Mouse (Mus musculus): ENCODE measurements around the gene St3gal5.

Gene St3gal5

DNA sequence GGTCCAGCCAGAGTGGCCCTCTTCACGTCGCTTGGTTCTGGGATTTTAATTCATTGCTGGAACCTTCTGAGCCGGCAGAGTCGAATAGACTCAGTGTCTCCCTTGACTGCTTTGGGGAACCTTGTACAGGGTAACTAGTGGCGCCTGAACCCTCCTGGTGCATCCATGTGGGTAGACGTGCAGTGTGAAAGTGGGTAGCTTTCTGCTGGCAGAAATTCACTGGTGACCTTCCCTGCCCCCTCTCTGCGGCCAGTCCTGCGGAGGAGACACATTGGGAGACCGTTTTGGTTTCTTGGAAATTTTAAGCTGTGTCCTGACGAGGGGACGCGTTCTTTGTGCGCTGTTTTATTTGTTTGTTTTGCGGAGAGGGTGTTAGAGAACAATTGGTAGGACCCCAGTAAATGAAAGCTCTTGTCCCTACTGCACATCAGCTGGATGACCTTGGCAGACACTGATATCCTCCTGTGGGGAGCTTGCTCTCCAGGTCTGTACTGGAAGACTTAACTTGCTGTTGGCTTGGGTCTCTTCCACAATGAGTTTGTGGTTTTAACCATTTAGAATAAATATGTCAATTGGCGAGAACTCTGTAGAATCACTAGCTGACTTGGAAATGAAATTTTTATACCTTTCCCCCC lies 746 bp downstream of the St3gal5 start:
- peak; percentile 14 for DNase-seq (ENCODE audit: low read depth, low spot score)

DNA sequence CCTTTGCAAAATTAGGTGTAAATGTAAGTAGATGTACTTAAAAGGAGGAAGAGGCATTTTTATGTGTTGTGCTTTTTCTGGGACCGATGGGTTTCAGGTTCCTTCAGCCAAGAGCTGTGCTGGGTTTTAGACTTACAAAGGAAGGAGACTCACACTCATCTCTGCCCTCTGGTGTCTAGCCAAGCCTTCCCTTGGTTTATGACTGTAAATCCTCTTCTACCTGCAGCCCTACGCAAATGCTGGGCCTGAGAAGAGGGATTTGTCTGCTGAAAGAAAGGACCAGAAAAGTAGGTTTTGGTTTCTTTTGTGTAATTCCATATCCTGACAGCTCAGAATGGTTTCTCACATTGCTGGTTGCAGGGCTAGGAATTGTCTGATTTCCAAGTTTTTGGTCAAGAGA lies 1.3 kb downstream of the St3gal5 start:
- peak; percentile 55 for DNase-seq (ENCODE audit: low read depth, low spot score)

DNA sequence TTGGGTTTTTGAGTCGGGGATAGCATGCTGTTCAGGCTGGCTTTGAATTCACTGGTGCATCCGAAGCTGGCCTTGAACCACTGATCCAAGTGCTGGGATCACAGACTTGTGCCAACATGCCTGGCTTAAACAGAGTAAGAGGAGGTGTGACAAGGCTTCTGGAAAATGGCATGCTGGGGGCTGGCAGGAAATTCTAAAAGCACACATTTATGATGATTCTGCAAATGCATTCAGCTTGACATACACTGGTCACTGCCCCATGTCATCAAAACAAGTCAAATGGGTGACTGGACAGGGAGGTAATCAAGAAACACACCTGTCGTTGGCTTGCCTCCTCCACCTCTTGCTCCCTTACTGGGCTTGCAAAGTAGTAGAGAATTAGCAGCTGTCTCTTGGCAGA lies 1.9 kb downstream of the St3gal5 start:
- DNase-seq (ENCODE audit: low read depth, low spot score) = no peak

DNA sequence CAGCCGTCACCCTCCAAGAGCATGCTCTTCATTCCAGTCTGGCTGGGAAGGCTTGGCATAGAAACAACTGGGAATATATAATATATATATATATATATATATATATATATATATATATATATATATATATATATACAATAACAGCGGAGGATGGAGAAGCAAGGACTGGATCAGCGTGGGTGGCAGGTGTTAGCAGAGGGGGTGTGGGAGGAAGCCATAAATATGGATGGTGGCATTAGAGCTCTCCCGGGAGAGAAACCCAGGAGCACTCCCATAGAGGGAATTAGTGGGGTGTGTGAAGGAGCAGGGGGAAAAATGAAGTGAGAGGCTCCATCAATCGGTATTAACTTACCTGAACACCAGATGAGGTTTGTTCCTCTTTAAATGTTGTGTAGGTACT lies 2.8 kb downstream of the St3gal5 start:
- no peak for DNase-seq (ENCODE audit: low read depth, low spot score)

DNA sequence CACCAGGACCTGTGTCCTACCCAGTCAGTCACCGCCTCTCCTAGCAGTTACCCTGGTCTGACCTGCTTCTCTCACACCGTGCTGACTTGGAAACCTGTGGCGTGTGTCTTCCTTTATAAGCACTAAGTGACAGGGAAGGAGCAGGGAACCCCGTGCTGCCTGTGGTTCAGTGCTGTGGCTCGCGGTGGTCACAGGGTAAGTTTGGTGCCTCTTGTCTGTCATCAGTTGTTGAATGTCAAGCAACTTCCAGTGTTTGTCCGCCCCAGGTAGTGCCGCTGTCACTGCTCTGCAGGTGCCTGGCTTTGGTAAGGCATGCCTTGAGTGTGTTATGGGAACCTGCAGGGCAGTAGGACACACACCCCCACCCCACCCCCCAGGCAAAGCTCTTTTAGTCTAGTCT lies 3.5 kb downstream of the St3gal5 start:
- DNase-seq (ENCODE audit: low read depth, low spot score) = no peak

DNA sequence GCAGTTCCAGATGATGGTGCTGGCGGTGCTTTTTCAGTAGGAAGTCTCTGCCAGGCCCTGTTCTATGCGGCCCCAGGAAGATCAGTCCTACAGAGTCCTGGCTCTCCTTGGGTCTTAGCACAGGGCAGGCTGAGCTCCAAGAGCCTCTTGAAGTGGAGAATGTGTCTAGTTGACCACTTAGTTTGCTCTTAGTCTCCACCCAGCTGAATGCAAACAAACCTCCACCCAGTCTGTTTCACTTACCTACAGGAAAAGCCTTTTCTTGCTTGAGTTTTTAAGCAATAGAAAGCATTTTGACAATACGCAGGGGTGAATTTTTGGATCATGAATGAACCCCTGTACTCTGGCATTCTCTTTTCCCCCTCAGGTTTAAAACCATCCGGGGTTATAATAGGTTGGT lies 4.0 kb downstream of the St3gal5 start:
- no peak for DNase-seq (ENCODE audit: low read depth, low spot score)

DNA sequence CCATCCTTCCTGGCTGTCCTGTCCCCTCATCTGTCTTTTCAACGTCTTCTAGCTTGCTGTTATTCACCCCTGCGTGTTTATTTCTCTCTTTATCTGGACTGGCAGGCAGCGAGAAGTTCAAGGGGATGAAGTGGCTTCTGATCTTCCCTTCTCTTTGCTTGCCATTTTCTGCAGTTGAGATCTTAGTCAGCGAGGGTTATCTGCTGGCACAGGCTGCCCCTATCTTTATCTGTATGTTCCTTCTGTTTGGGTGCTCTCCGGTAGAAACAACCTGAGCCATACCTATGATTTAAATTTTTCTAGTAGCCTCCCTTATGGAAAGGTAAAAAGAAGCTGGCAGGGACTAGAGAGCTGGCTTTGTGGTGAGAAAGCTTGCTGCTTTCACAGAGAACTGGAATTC lies 4.7 kb downstream of the St3gal5 start:
- DNase-seq (ENCODE audit: low read depth, low spot score) = no peak

DNA sequence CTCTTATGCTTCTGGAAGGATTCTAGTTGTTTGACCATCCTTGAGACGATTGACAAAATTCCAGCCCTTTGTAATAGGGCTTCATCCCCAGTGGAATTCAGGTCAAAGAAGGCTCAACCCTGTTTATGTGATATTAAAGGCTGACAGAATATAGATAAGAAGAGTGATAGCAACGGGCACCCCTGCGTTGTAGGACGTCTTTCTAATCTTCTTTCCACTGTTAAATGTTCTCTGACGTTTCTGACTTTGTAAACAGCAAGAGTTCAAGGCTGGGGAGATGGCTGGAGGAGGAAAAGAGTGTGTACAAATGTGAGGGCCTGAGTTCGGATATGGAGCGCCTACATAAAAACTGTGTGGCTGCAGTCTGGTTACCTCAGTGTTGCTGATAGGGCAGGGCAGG lies 7.1 kb downstream of the St3gal5 start:
- no peak for DNase-seq (ENCODE audit: low read depth, low spot score)

DNA sequence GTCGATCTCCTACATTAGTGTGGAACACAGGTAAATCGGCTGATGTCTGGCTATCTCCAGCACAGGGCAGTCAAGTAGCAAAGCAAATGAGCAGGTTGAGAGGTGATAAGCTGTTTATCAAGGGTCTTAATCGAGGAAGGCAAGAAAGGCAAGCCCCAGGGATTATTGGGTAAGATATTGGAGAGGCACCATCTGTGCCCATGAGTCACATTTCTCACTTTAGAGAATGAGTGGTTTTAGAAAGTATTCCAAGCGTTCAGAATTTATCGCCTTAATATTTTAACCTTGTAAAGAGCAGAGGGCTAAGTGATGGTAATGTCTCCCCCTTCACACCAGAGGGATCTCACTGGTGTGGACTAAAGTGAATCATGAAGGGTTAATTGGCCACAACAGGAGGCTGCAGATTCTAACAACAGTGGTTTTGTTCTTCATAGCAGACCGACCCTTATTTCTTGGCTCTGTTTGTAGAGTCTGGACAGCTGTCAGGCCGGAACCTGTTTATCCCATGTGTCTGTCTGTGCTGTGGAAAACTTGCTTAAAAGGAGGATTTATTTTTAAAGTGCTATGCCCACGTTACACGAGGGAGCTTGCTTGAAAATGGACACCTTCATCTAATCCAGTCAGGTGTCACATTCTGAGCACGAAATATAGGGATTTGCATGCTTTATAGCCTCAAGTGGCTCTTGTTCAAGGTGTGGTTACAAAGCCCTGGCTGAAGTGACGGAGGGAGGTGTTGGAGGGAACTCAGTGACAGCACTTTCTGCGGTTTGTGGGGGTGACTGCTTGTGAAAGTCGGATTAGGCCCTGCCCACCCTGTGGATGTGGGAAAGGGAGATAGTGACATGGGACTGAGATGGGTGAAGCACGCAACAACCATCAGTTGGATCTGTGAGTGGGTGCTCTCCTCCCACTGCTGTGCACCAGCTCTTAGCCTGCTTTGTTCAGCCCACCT lies 11.8 kb downstream of the St3gal5 start:
- DNase-seq (ENCODE audit: low read depth, low spot score) = no peak

DNA sequence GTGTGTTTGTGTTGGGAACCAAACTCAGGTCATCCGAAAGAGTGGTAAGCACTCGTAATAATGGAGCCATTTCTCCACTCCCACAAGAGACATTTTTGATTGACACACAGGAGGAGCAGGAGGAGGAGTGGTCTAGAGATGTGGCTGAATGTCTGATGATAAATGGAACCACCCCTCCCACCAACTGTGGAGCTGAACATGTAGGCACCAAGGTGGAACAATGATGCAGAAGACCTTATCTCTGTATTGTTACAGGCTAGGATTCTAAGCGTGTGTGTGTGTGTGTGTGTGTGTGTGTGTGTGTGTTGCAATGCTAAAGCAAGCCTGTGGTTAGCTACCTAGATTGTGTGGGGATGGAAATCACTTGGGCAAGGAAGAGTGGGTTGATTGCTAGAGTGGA lies 13.2 kb downstream of the St3gal5 start:
- DNase-seq (ENCODE audit: low read depth, low spot score) = no peak

DNA sequence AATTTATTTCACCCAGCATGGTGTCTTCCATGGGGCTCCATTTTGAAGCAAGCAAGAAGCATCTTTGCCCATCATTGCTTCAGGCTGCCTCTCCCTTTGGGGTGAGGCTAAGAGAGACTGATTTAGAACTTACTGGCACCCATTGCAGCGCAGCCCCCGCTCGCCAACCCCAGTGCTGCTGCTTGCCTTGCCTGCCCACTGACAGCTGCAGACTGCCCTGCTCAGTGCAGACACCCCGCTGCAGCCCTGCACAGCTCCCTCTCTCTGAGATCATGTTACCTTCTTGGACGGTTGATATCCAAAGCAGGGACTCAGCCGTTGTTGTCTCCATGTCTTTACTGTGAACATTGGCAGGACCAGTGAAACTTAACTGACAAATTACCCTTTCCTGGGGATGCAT lies 15.2 kb downstream of the St3gal5 start:
- no peak for DNase-seq (ENCODE audit: low read depth, low spot score)

DNA sequence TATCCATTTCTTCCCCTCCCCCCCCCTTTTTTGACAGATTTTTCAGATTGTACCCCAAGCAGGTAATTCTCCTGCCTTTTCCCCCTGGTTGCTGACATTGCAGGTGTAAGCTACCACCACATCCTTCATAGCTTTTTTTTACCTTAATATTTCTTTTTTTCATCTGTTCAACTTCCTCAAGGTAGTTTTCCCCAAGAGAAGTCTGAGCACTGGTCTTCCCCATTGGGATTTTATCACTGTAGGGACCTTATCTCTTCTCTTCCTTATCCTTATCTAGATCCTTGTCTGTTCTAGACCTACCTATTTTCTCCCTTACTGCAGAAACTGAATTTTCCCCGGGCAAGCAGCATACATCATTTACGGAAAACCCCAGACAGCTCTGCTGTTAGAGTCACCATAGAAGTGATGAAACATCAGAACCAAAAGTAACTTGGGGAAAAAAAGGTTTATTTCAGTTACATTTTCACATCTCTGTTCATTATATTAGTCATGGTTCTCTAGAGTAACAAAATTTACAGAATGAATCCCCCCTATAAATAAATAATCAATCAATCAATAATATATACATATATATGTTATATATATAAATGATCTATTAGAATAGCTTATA lies 15.8 kb downstream of the St3gal5 start:
- no peak for DNase-seq (ENCODE audit: low read depth, low spot score)

DNA sequence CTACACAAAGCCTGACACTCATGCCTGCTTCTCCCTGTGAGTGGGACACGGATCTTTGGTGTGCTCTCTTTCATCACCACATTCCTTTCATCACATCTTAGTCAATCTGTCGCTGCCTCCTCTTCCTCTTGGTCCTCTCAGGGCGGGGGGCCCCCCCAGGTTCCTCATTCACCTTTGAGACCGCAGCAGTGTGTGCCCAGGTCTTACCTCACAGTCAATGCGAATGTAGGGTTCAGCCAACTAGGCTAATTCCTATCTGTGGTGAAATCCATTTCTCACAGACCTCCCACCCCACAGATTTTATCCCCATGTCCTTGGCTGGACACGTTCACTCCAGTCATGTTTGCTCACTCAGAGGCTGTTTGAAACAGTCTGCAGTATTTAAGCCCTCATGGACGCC lies 17.5 kb downstream of the St3gal5 start:
- DNase-seq (ENCODE audit: low read depth, low spot score) = no peak

DNA sequence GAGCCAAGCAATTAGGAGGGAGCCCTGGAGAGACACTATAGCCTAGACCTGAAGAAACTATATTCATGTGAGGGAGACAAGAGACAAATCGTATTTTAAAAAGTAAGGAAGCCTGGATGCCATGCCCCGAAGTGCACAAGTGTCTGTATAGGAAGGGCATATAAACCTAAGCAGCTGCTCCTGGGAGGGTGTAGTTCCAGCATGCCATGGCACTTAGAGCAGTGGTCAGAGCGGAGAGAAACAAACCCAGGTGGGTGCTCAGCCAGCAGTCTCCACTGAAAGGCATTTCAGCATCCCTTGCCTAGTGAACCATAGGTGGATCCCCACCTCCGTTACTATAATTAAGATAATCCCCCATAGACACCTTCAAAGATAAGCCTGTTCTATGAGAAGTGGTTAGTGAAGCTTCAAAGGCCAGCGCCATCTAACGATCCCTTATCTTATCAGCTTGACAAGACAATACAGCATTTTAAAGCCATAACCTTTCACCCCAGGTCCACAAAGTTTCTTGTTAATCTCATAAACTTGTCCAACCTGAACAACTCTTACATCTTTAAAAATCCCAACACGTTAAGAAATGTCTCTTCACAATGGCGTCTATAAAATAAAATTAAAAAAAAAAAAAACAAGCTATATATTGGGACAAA lies 20.1 kb downstream of the St3gal5 start:
- DNase-seq (ENCODE audit: low read depth, low spot score) = no peak

DNA sequence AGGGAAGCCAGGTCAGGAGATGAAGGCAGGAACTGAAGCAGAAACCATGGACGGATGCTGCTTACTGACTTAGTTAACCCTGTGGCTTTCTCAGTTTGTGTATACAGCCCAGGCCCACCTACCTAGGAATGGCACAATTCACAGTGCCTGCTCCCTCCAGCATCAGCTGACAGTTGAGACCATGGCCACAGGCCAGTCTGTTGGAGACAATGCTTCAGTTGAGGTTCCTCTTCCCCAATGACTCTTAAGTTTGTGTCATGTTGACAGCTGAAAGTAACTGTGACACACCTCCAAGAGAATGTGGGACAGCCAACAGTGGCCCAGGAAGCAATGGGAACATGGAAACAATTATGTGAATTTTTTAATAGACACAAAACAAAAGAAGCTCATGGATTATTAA lies 22.5 kb downstream of the St3gal5 start:
- DNase-seq (ENCODE audit: low read depth, low spot score) = no peak

DNA sequence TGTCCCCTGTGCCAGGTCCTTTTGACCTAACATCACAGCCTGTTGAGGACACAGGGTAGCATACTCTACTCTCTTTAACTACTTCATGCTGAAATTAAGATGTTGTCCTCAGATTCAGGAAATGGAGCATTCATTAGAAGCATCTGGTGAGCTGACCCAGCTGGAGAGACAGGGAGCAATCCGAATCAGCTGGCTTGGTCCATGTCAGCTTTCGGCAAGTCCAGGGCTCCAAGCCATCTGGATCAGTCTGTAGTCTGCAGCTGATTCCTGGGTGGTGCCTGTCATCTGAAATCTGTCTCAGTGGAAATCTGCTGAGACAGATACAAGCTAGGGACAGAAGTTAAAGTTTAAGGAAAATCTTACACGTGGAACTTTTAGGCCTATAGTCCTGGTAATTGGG lies 23.9 kb downstream of the St3gal5 start:
- no peak for DNase-seq (ENCODE audit: low read depth, low spot score)

DNA sequence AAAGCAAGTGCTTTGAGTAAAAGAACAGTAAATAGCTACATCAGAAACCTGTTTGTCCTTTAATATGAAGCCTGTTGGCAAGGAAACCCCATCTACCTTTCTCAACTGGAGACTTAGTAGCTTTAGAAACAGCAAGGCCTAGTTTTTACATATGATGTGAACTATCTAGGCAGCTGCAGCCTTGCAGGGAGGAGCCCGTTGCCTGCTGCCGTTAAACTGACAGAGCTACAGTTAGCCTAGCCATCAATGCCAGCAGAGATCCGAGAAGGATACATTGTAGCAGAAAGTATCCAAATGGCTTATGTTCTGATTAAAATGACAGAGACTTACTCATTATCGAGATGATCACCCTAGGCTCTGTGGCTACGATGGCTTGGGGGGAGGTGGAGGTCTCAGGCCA lies 25.1 kb downstream of the St3gal5 start:
- no peak for DNase-seq (ENCODE audit: low read depth, low spot score)

DNA sequence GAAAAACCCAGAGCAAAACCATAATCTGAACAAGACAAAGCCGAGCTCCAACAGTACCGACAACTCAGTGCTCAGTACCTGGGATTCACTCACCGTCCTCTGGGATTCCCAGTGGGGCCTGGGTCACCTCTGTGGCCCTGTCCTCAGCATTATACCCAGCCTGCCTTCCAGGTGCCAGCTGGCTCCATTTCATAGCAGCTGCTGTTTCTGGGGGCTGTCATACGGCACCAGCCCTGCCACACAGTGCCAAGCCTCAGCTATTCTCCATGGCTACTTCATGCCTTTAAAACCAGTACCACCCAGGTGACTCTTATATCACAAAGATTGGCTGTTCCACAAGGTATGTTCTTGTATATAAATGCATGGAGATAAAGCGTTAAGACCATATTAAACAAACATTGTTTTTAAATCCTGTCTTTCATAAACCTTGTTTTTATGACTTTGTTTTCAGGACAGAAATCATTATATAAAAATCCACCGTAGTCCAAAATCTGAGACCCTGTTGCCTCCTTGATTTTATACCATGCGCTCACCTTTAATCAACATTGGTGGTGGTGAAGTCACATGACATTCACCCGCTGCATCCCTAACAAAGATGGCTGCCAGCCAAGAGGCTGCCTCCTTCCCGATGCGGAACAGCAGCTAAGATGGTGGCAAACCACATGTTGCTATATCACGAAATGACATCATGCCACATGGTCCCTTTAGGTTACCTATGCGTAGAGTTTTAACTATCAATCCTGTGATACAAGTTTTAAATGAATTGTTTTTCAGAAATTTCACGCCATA lies 27.1 kb downstream of the St3gal5 start:
- DNase-seq (ENCODE audit: low read depth, low spot score) = no peak

DNA sequence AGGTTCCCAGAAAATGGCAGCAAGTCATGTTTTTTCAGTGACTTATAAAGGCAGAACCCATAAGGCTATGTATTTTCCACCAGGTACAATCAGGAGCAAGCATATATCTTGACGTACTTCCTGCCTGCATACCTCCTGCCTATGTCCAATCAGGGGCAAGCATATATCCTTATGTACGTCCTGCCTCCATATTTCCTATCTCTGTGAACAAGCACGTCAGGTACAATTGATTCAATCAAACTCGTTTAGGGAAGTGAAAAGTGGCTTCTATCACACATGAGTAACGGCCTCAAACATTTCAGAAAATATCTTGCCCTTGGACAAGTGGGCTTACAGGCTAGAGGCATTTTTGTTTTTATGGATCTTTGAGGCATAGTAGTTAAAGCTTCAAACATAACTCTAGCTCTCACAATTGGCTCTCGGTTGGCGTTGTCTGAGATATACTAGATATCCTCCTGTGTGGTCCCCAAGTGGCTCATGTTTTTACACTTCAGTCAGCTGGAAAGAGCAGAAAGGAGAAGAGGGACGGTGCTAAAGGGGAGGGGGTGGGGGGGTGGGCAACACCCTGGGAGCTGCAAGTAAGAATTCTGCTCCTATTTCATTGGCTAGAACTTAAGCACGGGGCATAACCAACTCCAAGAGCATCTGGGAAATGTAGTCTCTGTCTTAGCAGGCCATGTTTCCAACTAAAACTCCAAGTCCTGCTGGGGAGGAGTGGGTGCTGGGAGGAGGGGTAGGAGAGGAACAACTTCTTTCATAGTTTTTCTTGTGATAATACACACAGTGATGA lies 28.9 kb downstream of the St3gal5 start:
- DNase-seq (ENCODE audit: low read depth, low spot score) = no peak

DNA sequence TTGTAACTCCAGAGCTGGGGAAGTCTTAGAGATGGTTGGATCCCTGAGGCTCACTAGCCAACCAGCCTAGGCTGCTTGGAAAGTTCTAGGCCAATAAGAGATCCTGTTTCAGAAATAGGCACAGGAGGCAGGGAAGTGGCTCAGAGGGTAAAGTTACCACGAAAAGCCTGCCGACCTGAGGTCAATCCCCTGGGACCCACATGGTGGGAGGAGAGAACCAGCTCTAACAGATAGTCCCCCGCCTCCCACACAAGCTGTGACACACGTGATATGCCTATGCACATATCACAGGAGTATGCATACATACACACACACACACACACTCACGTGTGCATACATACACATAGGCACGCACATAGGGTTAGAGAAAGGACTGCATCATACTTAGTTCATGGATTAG lies 32.7 kb downstream of the St3gal5 start:
- DNase-seq (ENCODE audit: low read depth, low spot score) = no peak
